Mouse (Mus musculus) liver, embryonic 14.5 days (tissue): ENCODE results near the gene Selenos.
A peak's percentile ranks its signal among the peaks of the same experiment; 100 is the strongest.

ENCODE experiments used
- CTCF ChIP-seq: IDR thresholded peaks from 2 replicates; pipeline ENCODE4 v1.5.1; 2016; ENCODE audit warnings: antibody characterized with exemption, low read depth, control low read depth
- EP300 ChIP-seq: IDR thresholded peaks from 2 replicates; pipeline ENCODE4 v1.6.1; 2016; ENCODE audit warnings: antibody characterized with exemption, low read depth

- peak; percentile 67 for TF ChIP-seq CTCF
- no peak for TF ChIP-seq EP300
Observed at GRCm38 (mm10) chr7:66101866-66102265, 22.4 kb downstream of the Selenos start.
